Mouse (Mus musculus): Measurements from ENCODE around the gene Tectb.

DNA sequence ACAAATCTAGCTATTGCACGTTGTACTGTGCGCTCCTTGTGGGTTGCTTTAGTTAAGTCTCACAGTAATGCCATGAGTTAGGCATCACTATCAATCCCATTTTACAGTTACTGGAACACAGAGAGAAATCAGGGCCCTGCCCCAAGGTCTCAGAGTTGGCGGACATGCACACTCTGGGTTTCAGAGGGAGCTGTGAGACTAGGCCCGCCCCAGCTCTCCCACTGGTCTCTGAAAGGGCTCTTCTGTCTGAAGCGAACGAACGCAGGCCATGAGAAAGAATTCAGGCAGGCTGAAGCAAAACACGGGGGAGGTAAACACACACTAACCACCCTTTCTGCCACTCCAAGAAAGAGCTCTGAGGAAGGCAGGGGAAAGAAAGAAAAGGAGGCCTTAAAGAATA lies 21.9 kb upstream of the Tectb start:
- TF ChIP-seq CTCF (IDR thresholded peaks at IDR 0.05; ENCODE audit: control insufficient read depth, insufficient read depth, low read length) (no peak), POLR2A (IDR thresholded peaks at IDR 0.05; ENCODE audit: borderline replicate concordance, control insufficient read depth, low read depth, low read length) (no peak)

All from bone marrow, adult 2 months (tissue).